Mouse (Mus musculus) urinary bladder, adult 2 months (tissue): ENCODE results near the gene Igsf8. TPM values are rescaled to one million over a fixed set of nuclear protein-coding genes. Genes with fewer than 3 reads are reported as not detected.
"Not testable (repeated sequence)": the region's sequence is repeated elsewhere in the genome, so short reads cannot be mapped to it uniquely, and the experiment has no call there.

ENCODE experiments used
- DNase-seq: peaks from one replicate; pipeline ENCODE4 v3.0.0; 2022; ENCODE audit warnings: low spot score
- polyA plus RNA-seq: library from polyadenylated mRNA; depleted of rRNA; stranded (reverse); fragments of >200 nt; gene quantifications from 2 replicates; pipeline ENCODE4 v1.2.3, GENCODE M21; 2012; rRNA removed

The Igsf8 gene
- polyA plus RNA-seq = 54.7 and 60.0 TPM in 2 replicates

GRCm38 (mm10) chr1:172261477-172262078, at the start of gene Igsf8:
Igsf8 (plus strand) TSS chr1:172261641.
- DNase-seq = no peak

GRCm38 (mm10) chr1:172212776-172213175, 48.7 kb upstream of the Igsf8 start:
- DNase-seq = no peak

- DNase-seq = no peak
These were observed 47.7 kb upstream of the Igsf8 start for GRCm38 (mm10) chr1:172213771-172214170.

DNA sequence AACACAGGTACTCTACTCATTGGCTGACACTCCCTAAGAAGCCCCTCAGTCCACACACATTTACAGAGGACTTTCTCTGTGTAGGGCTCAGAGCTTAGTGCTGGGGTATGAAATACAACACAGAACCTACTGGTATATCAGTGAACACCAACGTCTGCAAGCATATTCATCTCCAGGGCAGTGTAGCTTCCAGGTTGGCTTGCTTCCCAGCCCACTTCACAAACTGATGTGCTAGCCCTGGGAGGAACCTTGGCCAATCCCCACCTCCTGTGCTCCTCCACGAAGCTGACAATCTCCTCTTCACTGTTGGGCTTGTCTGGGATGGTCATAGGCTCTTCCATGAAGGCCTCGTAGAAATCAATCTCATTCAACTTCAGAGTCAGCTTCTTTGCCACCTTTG, 46.7 kb upstream of the Igsf8 start:
- no peak for DNase-seq

GRCm38 (mm10) chr1:172217148-172217547, 44.3 kb upstream of the Igsf8 start:
- peak; percentile 93 for DNase-seq

- no peak for DNase-seq
These were observed 43.1 kb upstream of the Igsf8 start for GRCm38 (mm10) chr1:172218164-172218910.

DNA sequence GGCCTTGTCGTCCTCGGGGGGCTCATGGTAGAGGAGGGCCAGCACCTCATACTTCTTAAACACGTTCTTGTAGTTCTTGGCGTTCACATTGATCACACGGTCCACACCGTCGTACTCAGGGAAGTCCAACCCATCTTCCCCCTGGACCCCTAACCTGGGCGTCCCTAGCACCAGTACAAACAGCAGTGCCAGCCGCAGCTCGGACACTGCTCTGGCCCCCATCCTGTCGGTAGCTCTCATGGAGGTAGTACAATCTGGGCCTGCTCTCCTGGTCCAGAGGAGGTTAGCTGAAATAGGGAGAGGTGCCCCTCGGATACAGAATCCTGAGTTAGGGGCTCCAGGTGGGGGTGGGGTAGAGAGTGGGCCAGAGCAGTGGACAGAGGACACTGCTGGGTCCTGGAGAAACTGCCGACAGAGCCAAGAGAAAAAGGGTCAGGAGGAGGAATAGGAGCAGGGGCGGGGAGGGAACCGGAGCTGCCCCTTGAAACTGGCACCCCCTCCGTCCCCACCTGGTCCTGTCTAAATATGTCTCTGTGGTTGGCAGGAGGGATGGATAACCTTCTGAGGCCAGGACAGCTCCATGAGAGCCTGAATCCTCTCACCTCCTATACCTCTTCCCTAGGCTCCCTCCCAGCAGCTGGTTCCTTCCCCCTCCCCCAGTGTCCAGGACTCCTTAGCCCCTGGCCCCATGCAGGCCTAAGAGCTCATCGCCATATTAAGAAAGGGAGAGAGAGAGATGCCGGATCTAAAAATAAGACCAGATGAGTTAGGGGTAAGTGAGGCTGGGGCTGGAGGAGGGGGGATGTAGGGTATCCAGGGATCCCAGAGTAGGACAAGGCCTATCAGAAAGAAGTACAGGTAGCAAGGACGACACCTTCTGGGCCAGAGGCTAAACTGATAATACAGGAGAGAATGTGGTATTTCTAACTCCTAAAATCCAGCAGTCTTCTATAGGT, 41.7 kb upstream of the Igsf8 start, which contains the start of gene Casq1:
TSS of gene Casq1 (minus strand) at position 418 of the 956 bp plus-strand sequence.
- DNase-seq = no peak

DNA sequence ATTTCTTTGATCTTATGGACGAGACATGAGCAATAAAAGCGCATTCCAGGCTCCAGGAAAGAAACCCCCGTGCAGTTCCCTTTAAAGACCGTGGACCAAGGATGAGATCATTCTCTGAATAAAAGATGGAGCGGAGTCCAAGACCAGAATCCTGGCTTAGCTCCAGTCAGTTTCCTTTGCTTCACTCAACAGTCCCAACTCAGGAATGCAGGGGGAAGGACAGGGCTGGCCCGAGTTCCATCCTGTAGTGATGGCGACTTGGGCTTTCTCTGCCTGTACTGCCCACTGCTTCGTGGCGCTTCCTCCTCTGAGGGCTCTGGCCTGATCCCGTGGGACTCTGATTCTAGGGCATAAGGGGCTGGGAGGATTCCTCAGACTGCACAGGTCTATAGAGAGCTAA, 41.0 kb upstream of the Igsf8 start:
- DNase-seq = no peak

DNA sequence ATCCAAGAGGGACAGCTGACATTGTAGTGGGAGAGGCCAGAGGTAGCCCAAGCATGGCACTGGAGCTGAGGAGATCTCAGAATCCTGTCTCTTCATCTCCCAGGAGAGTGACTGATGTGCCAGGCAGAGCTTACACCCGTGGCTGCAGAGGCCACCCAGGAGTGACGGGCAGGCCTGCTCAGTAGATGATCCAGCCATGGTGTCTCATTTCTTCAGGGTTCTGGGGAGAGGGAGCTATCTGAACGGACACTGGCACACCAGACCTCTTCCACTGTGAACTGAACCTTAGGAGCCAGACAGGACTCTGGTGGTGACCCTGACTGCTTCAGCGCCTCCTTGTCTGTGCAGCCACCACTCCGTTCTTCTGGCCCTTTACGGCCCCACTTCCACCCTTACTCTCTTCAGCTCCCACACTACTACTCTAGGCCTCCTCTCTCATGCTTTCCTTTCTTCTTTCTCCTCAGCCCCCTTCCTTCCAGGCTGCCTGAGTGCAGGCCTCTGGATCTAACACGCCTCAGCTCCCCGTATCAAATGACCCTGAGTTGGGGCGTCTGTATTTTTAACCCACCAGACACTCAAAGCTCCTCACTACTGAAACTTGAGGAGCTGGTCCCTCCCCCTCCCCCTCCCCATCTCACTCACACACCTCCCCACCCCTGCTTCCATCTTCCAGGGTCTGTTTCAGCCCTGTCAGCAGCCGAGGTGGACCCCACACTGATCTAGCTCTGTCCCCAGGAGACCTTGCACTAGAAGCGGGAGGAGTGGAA, 40.0 kb upstream of the Igsf8 start:
- DNase-seq = no peak

DNA sequence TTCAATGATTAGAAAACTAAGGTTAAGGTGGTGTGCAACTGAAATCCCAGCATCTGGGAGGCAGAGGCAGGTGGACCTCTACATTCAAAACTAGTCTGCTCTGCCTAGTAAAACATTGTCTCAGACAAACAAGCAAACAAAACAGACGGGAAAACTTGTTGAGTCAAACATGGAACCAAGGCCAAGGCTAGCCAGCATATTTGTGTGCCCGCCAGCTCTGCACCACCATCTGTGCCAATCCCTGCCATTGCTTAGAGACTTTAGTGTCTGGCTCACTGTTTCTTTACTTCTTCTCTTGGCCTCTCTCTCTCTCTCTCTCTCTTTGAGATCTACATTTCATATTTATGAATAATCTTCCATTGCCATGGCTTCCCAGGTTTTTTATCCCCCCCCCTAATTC, 33.2 kb upstream of the Igsf8 start:
- DNase-seq = no peak

GRCm38 (mm10) chr1:172229215-172229614, 32.2 kb upstream of the Igsf8 start:
- no peak for DNase-seq

- DNase-seq = no peak
These were observed 20.3 kb upstream of the Igsf8 start for GRCm38 (mm10) chr1:172240945-172241708.

- DNase-seq = no peak
These were observed 19.0 kb upstream of the Igsf8 start for GRCm38 (mm10) chr1:172242401-172242800.

GRCm38 (mm10) chr1:172243547-172244205, 17.8 kb upstream of the Igsf8 start:
- DNase-seq = no peak

GRCm38 (mm10) chr1:172244645-172245044, 16.8 kb upstream of the Igsf8 start:
- DNase-seq = not testable (repeated sequence)

- no peak for DNase-seq
These were observed 14.2 kb upstream of the Igsf8 start for GRCm38 (mm10) chr1:172247216-172247615.

DNA sequence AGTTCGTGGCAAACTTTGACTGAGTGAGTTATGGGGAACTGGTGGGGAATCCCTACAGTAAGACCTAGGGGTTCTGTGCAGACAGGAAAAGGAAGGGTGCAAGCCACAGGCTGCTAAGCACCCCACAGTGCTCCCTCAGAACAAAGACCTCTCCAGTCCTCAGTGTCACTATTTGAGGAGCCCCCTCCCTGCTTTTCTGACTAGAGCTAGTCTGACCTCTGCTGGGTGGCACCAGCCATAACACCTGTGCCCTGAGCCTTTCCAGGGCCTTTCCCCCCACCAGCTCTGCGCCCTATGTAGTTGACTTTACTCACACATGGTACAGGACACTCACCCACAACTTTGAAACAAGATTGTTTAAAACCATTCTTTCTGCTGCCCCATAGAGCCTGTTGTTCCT, 13.8 kb upstream of the Igsf8 start:
- no peak for DNase-seq

DNA sequence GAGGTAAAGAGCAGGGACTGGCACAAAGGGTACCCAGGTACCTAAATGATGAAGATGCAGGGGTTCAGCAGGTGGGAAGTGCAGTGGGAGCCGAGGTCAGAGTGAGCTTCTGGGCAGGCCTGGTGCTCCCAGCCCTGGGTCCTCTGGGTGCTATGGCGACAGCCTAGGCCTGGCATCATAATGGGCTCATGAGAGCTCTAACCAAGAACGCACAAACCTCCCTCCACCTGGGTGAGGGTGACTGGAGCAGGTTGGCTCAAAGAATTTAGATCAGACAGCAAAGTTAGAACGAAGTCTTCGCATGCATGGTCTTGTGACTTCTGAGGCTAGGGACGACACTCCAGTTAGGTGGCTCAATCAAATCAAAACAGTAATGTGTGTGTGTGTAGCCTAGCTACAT, 3.1 kb upstream of the Igsf8 start, which contains the start of gene Atp1a4:
TSS of gene Atp1a4 (minus strand) at position 101 of the 400 bp plus-strand sequence.
- no peak for DNase-seq

GRCm38 (mm10) chr1:172271208-172271607, 9.8 kb downstream of the Igsf8 start:
- no peak for DNase-seq

DNA sequence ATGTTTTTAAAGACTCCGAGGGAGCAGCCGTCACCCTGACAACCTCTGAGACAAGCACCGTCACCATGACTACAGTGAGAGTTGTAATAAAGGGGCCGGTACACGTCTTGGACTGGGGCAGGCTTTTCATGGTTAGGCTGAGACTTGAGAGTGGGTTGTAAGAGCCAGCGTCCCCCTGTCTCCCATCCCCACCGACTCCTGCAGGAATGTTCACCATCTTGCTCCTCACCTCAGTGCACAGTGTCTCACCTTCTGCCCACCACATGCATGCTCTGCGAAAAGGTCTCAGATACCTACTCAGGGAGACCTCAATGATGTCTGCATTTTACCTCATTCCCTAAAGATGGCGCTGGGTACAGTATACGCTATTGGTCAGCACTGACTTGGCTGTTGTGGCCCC, 10.3 kb downstream of the Igsf8 start:
- no peak for DNase-seq
